Mouse (Mus musculus): ENCODE results near the gene Pde4c. TPM values are rescaled to one million over a fixed set of nuclear protein-coding genes. Genes with fewer than 3 reads are reported as not detected.

Pde4c gene
- total RNA-seq, 1 experiment: 1.6 TPM

GRCm38 (mm10) chr8:70772890-70773289, 49.4 kb downstream of the Pde4c start:
- DNase-seq (ENCODE audit: low read depth, low spot score): no peak
- H3K4me1 ChIP-seq (ENCODE audit: control insufficient read depth in 2 of 2, insufficient read depth in 2 of 2, low read length in 2 of 2, poor library complexity in 1 of 2): peaks cover 4 to 33% of the 10 kb centered on the region in 2 experiments; a peak in 2 of 4 replicates
- no peak overlapping the region for H3K9ac ChIP-seq (ENCODE audit: insufficient read depth, low read depth, low read length, poor library complexity, severe bottlenecking)
- peaks cover 29% of the 10 kb centered on the region; the same call in 1 of the 2 replicates for H3K36me3 ChIP-seq (ENCODE audit: control insufficient read depth, insufficient read depth, low read length, poor library complexity, severe bottlenecking)
- H3K9me3 ChIP-seq (ENCODE audit: control insufficient read depth, insufficient read depth, low read depth, low read length): no peaks in the 10 kb centered on the region
- no peak overlapping the region for H3K4me3 ChIP-seq (ENCODE audit: insufficient read depth in 1 of 2, low read depth in 1 of 2, low read length in 2 of 2, poor library complexity in 1 of 2, severe bottlenecking in 1 of 2)
- in situ Hi-C loops (cut with MboI; ENCODE audit: low sequenced_read_pairs in 2 of 2, unreplicated experiment in 2 of 2): no loop called here
- TF ChIP-seq MAFK (IDR thresholded peaks at IDR 0.05; ENCODE audit: insufficient read depth, low read depth, low read length) (no peak), ZC3H11A (IDR thresholded peaks at IDR 0.05; ENCODE audit: borderline replicate concordance, low read depth, low read length) (no peak), CHD2 (IDR thresholded peaks at IDR 0.05; ENCODE audit: low read depth, low read length) (no peak), HCFC1 (IDR thresholded peaks at IDR 0.05; ENCODE audit: borderline replicate concordance, insufficient read depth, low read length) (no peak), ZNF384 (IDR thresholded peaks at IDR 0.05; ENCODE audit: low read depth, low read length) (no peak)
- H3K27ac ChIP-seq (ENCODE audit: insufficient read depth, low read depth, low read length, poor library complexity, severe bottlenecking): no peak overlapping the region

- Histone ChIP-seq H3K27ac (ENCODE audit: insufficient read depth, low read depth, low read length, poor library complexity, severe bottlenecking) (no peak overlapping the region), H3K36me3 (ENCODE audit: control insufficient read depth, insufficient read depth, low read length, poor library complexity, severe bottlenecking) (peaks cover 28% of the 10 kb centered on the region; the same call in 1 of the 2 replicates), H3K9ac (ENCODE audit: insufficient read depth, low read depth, low read length, poor library complexity, severe bottlenecking) (no peak overlapping the region)
Measured at GRCm38 (mm10) chr8:70773410-70773809, 49.9 kb downstream of the Pde4c start.

GRCm38 (mm10) chr8:70773833-70774232, 50.3 kb downstream of the Pde4c start:
- no peaks in the 10 kb centered on the region for H3K9me3 ChIP-seq (ENCODE audit: control insufficient read depth, insufficient read depth, low read depth, low read length)
- TF ChIP-seq HCFC1 (IDR thresholded peaks at IDR 0.05; ENCODE audit: borderline replicate concordance, insufficient read depth, low read length): no peak
- TF ChIP-seq MAFK (IDR thresholded peaks at IDR 0.05; ENCODE audit: insufficient read depth, low read depth, low read length): no peak
- no peak for TF ChIP-seq ZC3H11A (IDR thresholded peaks at IDR 0.05; ENCODE audit: borderline replicate concordance, low read depth, low read length)
- TF ChIP-seq CHD2 (IDR thresholded peaks at IDR 0.05; ENCODE audit: low read depth, low read length): no peak
- TF ChIP-seq ZNF384 (IDR thresholded peaks at IDR 0.05; ENCODE audit: low read depth, low read length): no peak
- DNase-seq (ENCODE audit: low read depth, low spot score): no peak
- no peak overlapping the region for H3K27ac ChIP-seq (ENCODE audit: insufficient read depth, low read depth, low read length, poor library complexity, severe bottlenecking)
- H3K4me1 ChIP-seq (ENCODE audit: control insufficient read depth in 2 of 2, insufficient read depth in 2 of 2, low read length in 2 of 2, poor library complexity in 1 of 2): peaks cover 2 to 30% of the 10 kb centered on the region in 2 experiments; a peak in 2 of 4 replicates
- H3K4me3 ChIP-seq (ENCODE audit: insufficient read depth in 1 of 2, low read depth in 1 of 2, low read length in 2 of 2, poor library complexity in 1 of 2, severe bottlenecking in 1 of 2): no peak overlapping the region
- peak overlapping the region; percentile 8; the same call in 1 of the 2 replicates for H3K9ac ChIP-seq (ENCODE audit: insufficient read depth, low read depth, low read length, poor library complexity, severe bottlenecking)
- in situ Hi-C loops (cut with MboI; ENCODE audit: low sequenced_read_pairs in 2 of 2, unreplicated experiment in 2 of 2): no loop called here
- H3K36me3 ChIP-seq (ENCODE audit: control insufficient read depth, insufficient read depth, low read length, poor library complexity, severe bottlenecking): peaks cover 27% of the 10 kb centered on the region; the same call in 1 of the 2 replicates

More at GRCm38 (mm10) chr8:70773410-70773809, 49.9 kb downstream of the Pde4c start:
- DNase-seq (ENCODE audit: low read depth, low spot score): no peak
- no peaks in the 10 kb centered on the region for H3K9me3 ChIP-seq (ENCODE audit: control insufficient read depth, insufficient read depth, low read depth, low read length)
- no peak overlapping the region for H3K4me3 ChIP-seq (ENCODE audit: insufficient read depth in 1 of 2, low read depth in 1 of 2, low read length in 2 of 2, poor library complexity in 1 of 2, severe bottlenecking in 1 of 2)
- H3K4me1 ChIP-seq (ENCODE audit: control insufficient read depth in 2 of 2, insufficient read depth in 2 of 2, low read length in 2 of 2, poor library complexity in 1 of 2): peaks cover 4 to 35% of the 10 kb centered on the region in 2 experiments; a peak in 2 of 4 replicates
- in situ Hi-C loops (cut with MboI; ENCODE audit: low sequenced_read_pairs in 2 of 2, unreplicated experiment in 2 of 2): no loop called here
- TF ChIP-seq MAFK (IDR thresholded peaks at IDR 0.05; ENCODE audit: insufficient read depth, low read depth, low read length) (no peak), ZC3H11A (IDR thresholded peaks at IDR 0.05; ENCODE audit: borderline replicate concordance, low read depth, low read length) (no peak), ZNF384 (IDR thresholded peaks at IDR 0.05; ENCODE audit: low read depth, low read length) (no peak), CHD2 (IDR thresholded peaks at IDR 0.05; ENCODE audit: low read depth, low read length) (no peak), HCFC1 (IDR thresholded peaks at IDR 0.05; ENCODE audit: borderline replicate concordance, insufficient read depth, low read length) (no peak)

- peaks cover 32% of the 10 kb centered on the region; the same call in 1 of the 2 replicates for H3K36me3 ChIP-seq (ENCODE audit: control insufficient read depth, insufficient read depth, low read length, poor library complexity, severe bottlenecking)
- DNase-seq (ENCODE audit: low read depth, low spot score): no peak
- H3K4me3 ChIP-seq (ENCODE audit: insufficient read depth in 1 of 2, low read depth in 1 of 2, low read length in 2 of 2, poor library complexity in 1 of 2, severe bottlenecking in 1 of 2): no peak overlapping the region
- H3K9ac ChIP-seq (ENCODE audit: insufficient read depth, low read depth, low read length, poor library complexity, severe bottlenecking): no peak overlapping the region
- H3K4me1 ChIP-seq (ENCODE audit: control insufficient read depth in 2 of 2, insufficient read depth in 2 of 2, low read length in 2 of 2, poor library complexity in 1 of 2): peaks cover 2 to 31% of the 10 kb centered on the region in 2 experiments; a peak in 2 of 4 replicates
- in situ Hi-C loops (cut with MboI; ENCODE audit: low sequenced_read_pairs in 2 of 2, unreplicated experiment in 2 of 2): no loop called here
- H3K27ac ChIP-seq (ENCODE audit: insufficient read depth, low read depth, low read length, poor library complexity, severe bottlenecking): no peak overlapping the region
- H3K9me3 ChIP-seq (ENCODE audit: control insufficient read depth, insufficient read depth, low read depth, low read length): no peaks in the 10 kb centered on the region
- TF ChIP-seq MAFK (IDR thresholded peaks at IDR 0.05; ENCODE audit: insufficient read depth, low read depth, low read length) (no peak), CHD2 (IDR thresholded peaks at IDR 0.05; ENCODE audit: low read depth, low read length) (no peak), ZNF384 (IDR thresholded peaks at IDR 0.05; ENCODE audit: low read depth, low read length) (no peak), HCFC1 (IDR thresholded peaks at IDR 0.05; ENCODE audit: borderline replicate concordance, insufficient read depth, low read length) (no peak), ZC3H11A (IDR thresholded peaks at IDR 0.05; ENCODE audit: borderline replicate concordance, low read depth, low read length) (no peak)
Measured at GRCm38 (mm10) chr8:70774740-70775139, 51.2 kb downstream of the Pde4c start.

All from ES-E14 (cell line).